Mouse (Mus musculus) brain, embryonic 14.5 days (tissue): ENCODE results near the gene Zg16.

Experiments used
- CTCF ChIP-seq: fragments of 200-500 bp; IDR thresholded peaks from 2 replicates; pipeline ENCODE4 v1.5.1; 2012; ENCODE audit warnings: inconsistent platforms, mild to moderate bottlenecking, moderate library complexity, borderline replicate concordance; ENCODE audit not compliant: insufficient read depth, insufficient read length; ENCODE audit errors: extremely low read depth
- POLR2A ChIP-seq: fragments of 200-500 bp; IDR thresholded peaks from 2 replicates; pipeline ENCODE4 v1.6.1; 2012; ENCODE audit warnings: mild to moderate bottlenecking, inconsistent platforms, borderline replicate concordance; ENCODE audit not compliant: poor library complexity, insufficient read depth, insufficient read length, severe bottlenecking; ENCODE audit errors: extremely low read depth

DNA sequence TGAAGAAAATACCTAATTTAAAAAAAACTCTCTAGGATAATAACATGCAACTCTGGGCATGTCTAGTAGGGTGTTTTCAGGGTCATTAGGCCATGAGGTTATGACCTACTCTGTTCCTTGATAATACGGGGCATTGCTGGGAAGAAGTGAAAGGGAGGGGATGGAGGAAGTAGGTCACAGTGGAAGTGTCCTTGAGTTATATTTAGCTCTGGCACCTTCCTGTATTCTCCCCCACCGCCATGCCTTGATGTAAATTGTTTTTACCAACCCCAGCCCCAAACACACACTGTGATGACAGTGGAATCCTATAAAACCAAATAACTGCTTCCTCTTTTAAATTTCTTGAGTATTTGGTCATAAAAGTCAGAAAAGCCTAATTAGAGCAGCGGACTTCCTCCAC is 7.1 kb downstream of the Zg16 start:
- no peak for TF ChIP-seq CTCF
- TF ChIP-seq POLR2A, result no peak
